Mouse (Mus musculus) liver, adult 2 months (tissue): ENCODE results near the gene Tff2.

ENCODE experiments used
- CTCF ChIP-seq: fragments of 200-500 bp; IDR thresholded peaks from 2 replicates; pipeline ENCODE4 v1.5.1; 2011; ENCODE audit warnings: low read depth, low read length, control low read depth
- POLR2A ChIP-seq: fragments of 200-500 bp; IDR thresholded peaks from 2 replicates; pipeline ENCODE4 v1.6.1; 2011; ENCODE audit warnings: low read length, control low read depth; ENCODE audit not compliant: insufficient read depth; ENCODE audit errors: extremely low read depth

GRCm38 (mm10) chr17:31157921-31158320, 13.8 kb upstream of the Tff2 start:
- TF ChIP-seq CTCF (no peak), POLR2A (no peak)
